In the genomic region with DNA sequence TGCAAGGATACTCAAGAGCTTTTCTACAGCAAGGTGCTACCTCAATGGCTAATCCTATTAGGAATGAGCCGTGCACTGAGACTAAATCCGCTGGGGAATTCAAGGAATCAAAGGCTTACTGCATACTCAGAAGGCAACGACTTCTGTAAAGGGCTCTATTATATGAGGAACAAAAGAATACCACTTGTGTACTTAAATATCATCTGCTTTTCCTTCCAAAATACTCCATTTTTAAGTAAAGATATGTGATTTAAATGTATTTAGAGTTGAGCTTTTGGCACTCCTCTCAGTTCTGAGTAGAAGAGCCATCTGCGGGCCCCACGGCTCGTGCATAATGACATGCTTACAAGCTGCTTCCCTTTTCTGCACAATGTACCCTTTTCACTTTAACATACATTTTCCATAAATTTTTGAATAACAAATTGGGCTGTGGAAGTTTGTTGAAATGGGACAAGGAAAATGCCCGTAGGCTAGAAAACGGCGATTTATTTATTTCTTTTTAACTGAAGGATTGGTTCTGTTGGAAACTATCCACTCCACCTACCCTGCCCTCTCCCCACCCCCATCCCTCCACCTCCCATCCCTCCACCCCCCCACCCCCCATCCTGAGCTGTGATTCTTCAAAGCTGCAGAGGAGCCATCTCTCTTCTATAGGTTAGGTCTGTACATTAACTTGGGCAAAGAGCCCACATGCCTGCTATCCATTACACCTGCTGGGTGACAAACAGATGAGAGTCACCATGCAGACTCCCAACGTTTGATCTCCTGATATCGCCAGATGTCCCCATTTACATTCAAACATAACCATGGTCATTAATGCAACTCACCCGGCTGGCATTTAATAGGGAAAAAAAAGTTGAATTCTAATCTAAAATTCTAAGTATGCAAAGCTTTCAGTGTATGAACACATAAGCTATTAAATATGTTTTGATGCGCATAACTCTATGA, we compare ENCODE assay signal across 10 mouse cellular contexts.
DNase-seq lines count a peak whose midpoint lies in the region; ATAC-seq lines count a peak whose summit lies in the region.
"Had no signal": no experiment of that assay in that cellular context is flagged by ENCODE, and none has a peak within 500 bp of the region (broad histone marks: within the 10 kb centered on the region; RNA-seq: fewer than 3 reads in every experiment).

No protein-coding gene starts in this region.

- WGBS in neural tube, embryonic 15.5 days: 49% methylated on average over 13 of the region's 13 CpGs

- ATAC-seq in neural tube, embryonic 15.5 days (ENCODE audit: low FRiP score): no peak

- H3K27ac ChIP-seq in neural tube, embryonic 15.5 days (replicated peaks): no peak overlapping the region

- no peaks in the 10 kb centered on the region for H3K9me3 ChIP-seq in neural tube, embryonic 15.5 days (replicated peaks)

- H3K4me1 ChIP-seq in neural tube, embryonic 15.5 days: no peaks in the 10 kb centered on the region

- H3K27me3 ChIP-seq in neural tube, embryonic 15.5 days (replicated peaks): no peaks in the 10 kb centered on the region

- H3K4me2 ChIP-seq in neural tube, embryonic 15.5 days: no peak overlapping the region

- H3K4me3 ChIP-seq in neural tube, embryonic 15.5 days (replicated peaks): no peak overlapping the region
- H3K4me3 ChIP-seq: myocyte had no signal

- no peaks in the 10 kb centered on the region for H3K36me3 ChIP-seq in neural tube, embryonic 15.5 days

- intact Hi-C loops in heart, postnatal 14 days (cut with DNase I): no loop called here
- intact Hi-C loops in left cerebral cortex, postnatal 4 days (cut with DNase I): no loop called here

- peak; percentile 59 for DNase-seq in heart, adult 11 months
- no peak for DNase-seq in heart, postnatal 14 days
- DNase-seq in frontal cortex, adult 2 months (ENCODE audit: extremely low spot score in 1 of 2, low spot score in 1 of 2): peak; percentile 63 to 68
- peak; percentile 51 for DNase-seq in left cerebral cortex, postnatal 4 days
- peak; percentile 50 to 54 for DNase-seq in right cerebral cortex, postnatal 36 days (ENCODE audit: low spot score in 2 of 2)
- no peak for DNase-seq in heart, adult 9 months (ENCODE audit: low spot score in 2 of 2)
- no peak for DNase-seq in ovary, postnatal 14 days (ENCODE audit: low spot score)
- DNase-seq: lung, adult 2 months had no signal

- no peak overlapping the region for H3K9ac ChIP-seq in neural tube, embryonic 15.5 days (replicated peaks)

Comparison
In these comparisons a context has a peak if more than half of its experiments do, and no peak if none do; other contexts are left out.
1. DNase-seq: peak in heart, adult 11 months (single experiment), frontal cortex, adult 2 months (2 of 2), left cerebral cortex, postnatal 4 days (single experiment) and right cerebral cortex, postnatal 36 days (2 of 2); none in heart, postnatal 14 days (0 of 2), heart, adult 9 months (0 of 2) and ovary, postnatal 14 days (single experiment).